Mouse (Mus musculus) liver, postnatal 0 days (tissue): ENCODE measurements around the gene Ubqln4.

ENCODE experiments used
- CTCF ChIP-seq: sonication (generic); IDR thresholded peaks from 2 replicates; pipeline ENCODE4 v1.5.1; 2016; ENCODE audit warnings: antibody characterized with exemption, low read depth
- EP300 ChIP-seq: IDR thresholded peaks from 2 replicates; pipeline ENCODE4 v1.6.1; 2016; ENCODE audit warnings: antibody characterized with exemption, low read depth, mild to moderate bottlenecking

DNA sequence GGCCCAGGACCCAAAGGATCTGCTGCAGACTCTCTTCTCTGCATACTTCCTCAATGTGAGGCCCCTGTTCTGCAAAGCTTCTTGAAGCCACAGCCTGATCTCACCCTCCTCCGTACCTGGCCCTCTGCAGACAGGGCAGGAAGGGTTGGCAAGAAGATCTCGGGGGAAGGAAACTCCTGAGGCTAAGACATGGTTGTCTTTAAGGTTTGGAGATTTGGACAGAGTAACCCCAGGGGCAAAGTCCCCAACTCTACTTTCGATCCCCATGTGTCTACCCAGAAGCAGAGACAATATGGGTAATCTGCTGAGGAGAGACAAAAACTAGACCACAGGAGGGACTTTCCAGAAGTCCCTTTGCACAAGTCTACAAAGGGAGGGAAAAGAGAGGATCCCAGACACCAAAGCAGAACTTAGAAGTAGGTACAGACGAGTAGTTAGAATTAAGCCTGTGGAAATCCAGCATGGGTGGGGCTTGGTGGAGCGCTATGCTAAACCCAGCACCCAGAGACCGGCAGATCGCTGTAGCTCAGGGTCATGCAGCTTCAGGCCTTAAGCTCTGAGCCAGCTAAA lies 39.9 kb upstream of the Ubqln4 start:
- no peak for TF ChIP-seq CTCF
- TF ChIP-seq EP300 = no peak
